Comparison of ENCODE assay signal across 24 mouse cellular contexts in genomic region chr11:103019325-103019724, GRCm38 (mm10).
"Had no signal": no experiment of that assay in that cellular context is flagged by ENCODE, and none has a peak within 500 bp of the region (broad histone marks: within the 10 kb centered on the region; RNA-seq: fewer than 3 reads in every experiment).

No protein-coding gene starts in this region.

- H3K9ac ChIP-seq: heart, embryonic 12.5 days; hindbrain, embryonic 12.5 days; hindbrain, embryonic 14.5 days; intestine, embryonic 15.5 days; limb, embryonic 13.5 days; limb, embryonic 15.5 days; liver, embryonic 12.5 days; liver, embryonic 14.5 days had no signal

- H3K27ac ChIP-seq: heart, adult 2 months; hindbrain, embryonic 10.5 days; hindbrain, embryonic 12.5 days; hindbrain, embryonic 14.5 days; intestine, embryonic 15.5 days; layer of hippocampus, adult 2 months; left cerebral cortex, adult 2 months; limb, embryonic 13.5 days; limb, embryonic 15.5 days; liver, embryonic 12.5 days; liver, embryonic 14.5 days had no signal

- DNase-seq: gastrocnemius, postnatal 14 days; gastrocnemius, postnatal 36 days; heart, adult 2 months; heart, postnatal 10 days; heart, postnatal 4 days; kidney, adult 18-20 months; kidney, adult 8-10 months; kidney, postnatal 10 days; kidney, postnatal 25 days; kidney, postnatal 4 days had no signal

- H3K36me3 ChIP-seq: hindbrain, embryonic 12.5 days; intestine, embryonic 15.5 days had no signal

- H3K4me2 ChIP-seq: heart, embryonic 12.5 days; hindbrain, embryonic 12.5 days; hindbrain, embryonic 14.5 days; intestine, embryonic 15.5 days; limb, embryonic 13.5 days; limb, embryonic 15.5 days; liver, embryonic 12.5 days had no signal

- H3K9me3 ChIP-seq: heart, embryonic 12.5 days; hindbrain, embryonic 10.5 days; hindbrain, embryonic 12.5 days; intestine, embryonic 15.5 days; limb, embryonic 13.5 days; limb, embryonic 15.5 days; liver, embryonic 12.5 days had no signal

- ATAC-seq: hindbrain, embryonic 16.5 days; inflammation-experienced regulatory T-cells, adult 6 months; intestine, embryonic 15.5 days; intestine, postnatal 0 days; liver, embryonic 12.5 days had no signal

- H3K27me3 ChIP-seq: heart, embryonic 12.5 days; hindbrain, embryonic 12.5 days; intestine, embryonic 15.5 days; limb, embryonic 13.5 days; limb, embryonic 15.5 days; liver, embryonic 12.5 days had no signal

- H3K4me3 ChIP-seq: heart, adult 2 months; heart, embryonic 12.5 days; hindbrain, embryonic 10.5 days; hindbrain, embryonic 12.5 days; intestine, embryonic 15.5 days; layer of hippocampus, adult 2 months; left cerebral cortex, adult 2 months; limb, embryonic 13.5 days; limb, embryonic 15.5 days; liver, embryonic 12.5 days had no signal
